ENCODE assay signal across 27 mouse cellular contexts in the genomic region with DNA sequence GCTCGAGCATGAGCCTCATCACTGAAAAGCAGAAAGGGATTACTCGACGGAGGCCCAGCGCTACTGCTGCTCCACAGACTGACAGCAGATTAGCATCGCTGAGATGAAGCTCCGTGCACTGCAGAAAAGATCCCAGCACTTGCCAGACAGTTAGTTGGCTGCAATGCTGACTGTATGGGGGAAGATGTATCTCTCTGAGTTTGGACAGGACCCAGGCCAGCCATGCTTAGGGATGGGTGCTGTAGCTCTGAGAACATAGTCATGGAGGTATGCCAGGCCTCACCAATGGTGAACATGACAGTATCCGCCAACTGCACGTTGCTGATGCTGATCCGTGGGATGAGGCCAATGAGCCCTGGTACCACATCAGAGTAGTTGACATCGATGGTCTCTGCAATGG. TPM values are rescaled to one million over a fixed set of nuclear protein-coding genes. Genes with fewer than 3 reads are reported as not detected.
DNase-seq lines count a peak whose midpoint lies in the region; ATAC-seq lines count a peak whose summit lies in the region.
"Had no signal": no experiment of that assay in that cellular context is flagged by ENCODE, and none has a peak within 500 bp of the region (broad histone marks: within the 10 kb centered on the region; RNA-seq: fewer than 3 reads in every experiment).

No protein-coding gene starts in this region.

- H3K9me3 ChIP-seq in heart, embryonic 13.5 days, result no peaks in the 10 kb centered on the region
- H3K9me3 ChIP-seq: embryonic facial prominence, embryonic 13.5 days; heart, embryonic 10.5 days; hindbrain, embryonic 10.5 days; intestine, embryonic 15.5 days had no signal

- 0 out of 2 replicates have a peak, but pooled peaks have one; percentile 18 for ATAC-seq in heart, embryonic 13.5 days (ENCODE audit: extremely low read depth, insufficient number of reproducible peaks, low FRiP score, low TSS enrichment)
- ATAC-seq: CD4-positive, CD25-positive, alpha-beta regulatory T cell, adult 4 months; hindbrain, embryonic 16.5 days; intestine, embryonic 15.5 days had no signal

- 90% methylated on average over 10 of the region's 10 CpGs for WGBS in heart, embryonic 13.5 days

- H3K4me3 ChIP-seq in heart, embryonic 13.5 days, result no peak overlapping the region
- H3K4me3 ChIP-seq: embryonic facial prominence, embryonic 13.5 days; erythroblast, embryonic 14.5 days; heart, embryonic 10.5 days; hindbrain, embryonic 10.5 days; intestine, embryonic 15.5 days had no signal

- peak; percentile 54 for DNase-seq in cerebellum, adult 9-11 months
- DNase-seq in cerebellum, adult 8-10 months, result no peak
- DNase-seq in heart, postnatal 36 days, result no peak
- DNase-seq in left cerebral cortex, postnatal 14 days (ENCODE audit: low spot score in 2 of 2), result peak; percentile 44 to 78
- DNase-seq in left cerebral cortex, adult 11 months (ENCODE audit: low spot score), result no peak
- DNase-seq in brain, adult 2 months (ENCODE audit: low read depth, low spot score), result peak; percentile 82
- DNase-seq: adrenal gland, postnatal 14 days; cerebellum, postnatal 36 days; embryo, embryonic 11 days; gastrocnemius, postnatal 10 days; kidney, adult 8-10 months; kidney, postnatal 10 days; lung, postnatal 4 days; midbrain, embryonic 14.5 days; thymus, postnatal 14 days had no signal

- H3K9ac ChIP-seq in heart, embryonic 13.5 days, result no peak overlapping the region
- H3K9ac ChIP-seq: embryonic facial prominence, embryonic 13.5 days; intestine, embryonic 15.5 days had no signal

- peaks cover 17% of the 10 kb centered on the region for H3K4me1 ChIP-seq in heart, embryonic 13.5 days

- intact Hi-C loops in heart, postnatal 36 days (cut with DNase I), result no loop called here
- intact Hi-C loops in left cerebral cortex, postnatal 14 days (cut with DNase I), result no loop called here

- H3K4me2 ChIP-seq in heart, embryonic 13.5 days, result no peak overlapping the region
- H3K4me2 ChIP-seq: embryonic facial prominence, embryonic 13.5 days; intestine, embryonic 15.5 days had no signal

- H3K27me3 ChIP-seq in heart, embryonic 13.5 days (replicated peaks), result no peaks in the 10 kb centered on the region
- H3K27me3 ChIP-seq: embryonic facial prominence, embryonic 13.5 days; intestine, embryonic 15.5 days had no signal

- peaks cover 92% of the 10 kb centered on the region for H3K36me3 ChIP-seq in heart, embryonic 13.5 days

- no peak overlapping the region for H3K27ac ChIP-seq in heart, embryonic 13.5 days (replicated peaks)
- H3K27ac ChIP-seq: embryonic facial prominence, embryonic 13.5 days; heart, embryonic 10.5 days; hindbrain, embryonic 10.5 days; intestine, embryonic 15.5 days; stomach, postnatal 0 days had no signal

RNA-seq across cellular contexts. Expression of gene Ipo13, which starts 10.7 kb away (rescaled TPM):
- polyA plus RNA-seq in heart, embryonic 13.5 days (2015; fragmentation: Nextera tagmentation; extraction: Ambion mirVana), result 40.3 and 41.2 TPM in 2 replicates
- 10 to 100 TPM; 74.0 to 80.7 TPM for total RNA-seq in heart, postnatal 36 days (2021)
- total RNA-seq in left cerebral cortex, postnatal 14 days (2021), result 100 to 1,000 TPM; 124 to 125 TPM

RNA-seq across cellular contexts. Expression of gene Dph2, which starts 12.3 kb away (rescaled TPM):
- 10.9 and 11.6 TPM in 2 replicates for polyA plus RNA-seq in heart, embryonic 13.5 days (2015; fragmentation: Nextera tagmentation; extraction: Ambion mirVana)
- total RNA-seq in heart, postnatal 36 days (2021), result 1 to 10 TPM; 2.9 to 5.0 TPM
- 1 to 10 TPM; 9.0 to 9.1 TPM for total RNA-seq in left cerebral cortex, postnatal 14 days (2021)

RNA-seq across cellular contexts. Expression of gene Atp6v0b, which starts 17.0 kb away (rescaled TPM):
- polyA plus RNA-seq in heart, embryonic 13.5 days (2015; fragmentation: Nextera tagmentation; extraction: Ambion mirVana), result 188 and 220 TPM in 2 replicates
- total RNA-seq in heart, postnatal 36 days (2021), result 100 to 1,000 TPM; 116 to 120 TPM
- 100 to 1,000 TPM; 486 to 488 TPM for total RNA-seq in left cerebral cortex, postnatal 14 days (2021)

RNA-seq across cellular contexts. Expression of gene B4galt2, which starts 20.8 kb away (rescaled TPM):
- polyA plus RNA-seq in heart, embryonic 13.5 days (2015; fragmentation: Nextera tagmentation; extraction: Ambion mirVana), result 13.5 and 13.9 TPM in 2 replicates
- 1 to 10 TPM; 4.7 to 5.2 TPM for total RNA-seq in heart, postnatal 36 days (2021)
- 100 to 1,000 TPM; 136 to 144 TPM for total RNA-seq in left cerebral cortex, postnatal 14 days (2021)
- total RNA-seq: granulocyte monocyte progenitor cell, adult 5-6 weeks; megakaryocyte-erythroid progenitor cell, adult 5-6 weeks had no signal
- polyA plus RNA-seq: CD4-positive, CD25-positive, alpha-beta regulatory T cell, adult 4 months had no signal

RNA-seq across cellular contexts. Expression of gene Artn, which starts 25.5 kb away (rescaled TPM):
- 0.66 and 0.98 TPM in 2 replicates for polyA plus RNA-seq in heart, embryonic 13.5 days (2015; fragmentation: Nextera tagmentation; extraction: Ambion mirVana)
- total RNA-seq in heart, postnatal 36 days (2021), result under 1 TPM in 1 of 2 experiments, not detected in 1; 0.30 TPM
- total RNA-seq in left cerebral cortex, postnatal 14 days (2021), result 1 to 10 TPM; 1.8 to 2.3 TPM
- total RNA-seq: granulocyte monocyte progenitor cell, adult 5-6 weeks; liver, adult 2 months; megakaryocyte-erythroid progenitor cell, adult 5-6 weeks had no signal
- polyA plus RNA-seq: CD4-positive, CD25-positive, alpha-beta regulatory T cell, adult 4 months had no signal

Comparison
In these comparisons a context has a peak if more than half of its experiments do, and no peak if none do; other contexts are left out.
1. DNase-seq: peak in cerebellum, adult 9-11 months (single experiment), left cerebral cortex, postnatal 14 days (2 of 2) and brain, adult 2 months (single experiment); none in cerebellum, adult 8-10 months (single experiment), heart, postnatal 36 days (0 of 2) and left cerebral cortex, adult 11 months (single experiment).
2. RNA of gene Atp6v0b, which starts 17.0 kb away (total RNA-seq): 486 to 488 TPM in left cerebral cortex, postnatal 14 days; 116 to 120 TPM in heart, postnatal 36 days; every median in the first group is over 4 times any median in the second.